ENCODE assay signal across 16 mouse cellular contexts in genomic region chr4:106794247-106794646, GRCm38 (mm10). TPM values are rescaled to one million over a fixed set of nuclear protein-coding genes. Genes with fewer than 3 reads are reported as not detected.
A peak's percentile ranks its signal among the peaks of the same experiment; 100 is the strongest.
DNase-seq lines count a peak whose midpoint lies in the region; ATAC-seq and TF ChIP-seq lines count a peak whose summit lies in the region.
"Had no signal": no experiment of that assay in that cellular context is flagged by ENCODE, and none has a peak within 500 bp of the region (broad histone marks: within the 10 kb centered on the region; RNA-seq: fewer than 3 reads in every experiment).

No protein-coding gene starts in this region.

- no peak overlapping the region for H3K4me2 ChIP-seq in forebrain, embryonic 12.5 days
- H3K4me2 ChIP-seq in lung, postnatal 0 days (replicated peaks; ENCODE audit: low read depth, low read length), result no peak overlapping the region
- H3K4me2 ChIP-seq: embryonic facial prominence, embryonic 15.5 days; lung, embryonic 14.5 days; midbrain, embryonic 12.5 days had no signal

- no peak overlapping the region for H3K27ac ChIP-seq in forebrain, embryonic 12.5 days
- H3K27ac ChIP-seq in lung, postnatal 0 days (ENCODE audit: low read length), result no peak overlapping the region
- H3K27ac ChIP-seq: embryonic facial prominence, embryonic 15.5 days; midbrain, embryonic 12.5 days had no signal

- TF ChIP-seq CTCF in lung, postnatal 0 days (IDR thresholded peaks at IDR 0.05), result no peak

- no peaks in the 10 kb centered on the region for H3K27me3 ChIP-seq in megakaryocyte, embryonic 14.5 days (replicated peaks)
- 0 out of 2 replicates have a peak, but pooled peaks cover 10% of the 10 kb centered on the region for H3K27me3 ChIP-seq in forebrain, embryonic 12.5 days
- no peaks in the 10 kb centered on the region for H3K27me3 ChIP-seq in lung, postnatal 0 days (replicated peaks; ENCODE audit: insufficient read depth, low read length)
- H3K27me3 ChIP-seq: CH12.LX; embryonic facial prominence, embryonic 15.5 days had no signal

- H3K36me3 ChIP-seq in megakaryocyte, embryonic 14.5 days (replicated peaks; ENCODE audit: low read length), result peaks cover 18% of the 10 kb centered on the region
- H3K36me3 ChIP-seq in forebrain, embryonic 12.5 days (replicated peaks), result no peaks in the 10 kb centered on the region
- no peaks in the 10 kb centered on the region for H3K36me3 ChIP-seq in lung, postnatal 0 days (ENCODE audit: insufficient read depth, low read length)
- H3K36me3 ChIP-seq: embryonic facial prominence, embryonic 15.5 days; midbrain, embryonic 12.5 days had no signal

- no peak for TF ChIP-seq EP300 in lung, postnatal 0 days (IDR thresholded peaks at IDR 0.05)

- peak overlapping the region; percentile 65 for H3K4me3 ChIP-seq in megakaryocyte, embryonic 14.5 days (replicated peaks)
- no peak overlapping the region for H3K4me3 ChIP-seq in forebrain, embryonic 12.5 days (replicated peaks)
- no peak overlapping the region for H3K4me3 ChIP-seq in lung, postnatal 0 days (ENCODE audit: low read depth, low read length)
- H3K4me3 ChIP-seq: embryonic facial prominence, embryonic 15.5 days; midbrain, embryonic 12.5 days had no signal

- peaks cover 79% of the 10 kb centered on the region for H3K4me1 ChIP-seq in megakaryocyte, embryonic 14.5 days
- peaks cover 9% of the 10 kb centered on the region; the same call in 1 of the 2 replicates for H3K4me1 ChIP-seq in forebrain, embryonic 12.5 days
- no peaks in the 10 kb centered on the region for H3K4me1 ChIP-seq in lung, postnatal 0 days (ENCODE audit: insufficient read depth, low read depth, low read length)
- H3K4me1 ChIP-seq: midbrain, embryonic 12.5 days had no signal

- no peaks in the 10 kb centered on the region for H3K9me3 ChIP-seq in megakaryocyte, embryonic 14.5 days
- no peaks in the 10 kb centered on the region for H3K9me3 ChIP-seq in forebrain, embryonic 12.5 days
- no peaks in the 10 kb centered on the region for H3K9me3 ChIP-seq in lung, postnatal 0 days (ENCODE audit: low read length)
- H3K9me3 ChIP-seq: embryonic facial prominence, embryonic 15.5 days; midbrain, embryonic 12.5 days had no signal

- no peak overlapping the region for H3K9ac ChIP-seq in forebrain, embryonic 12.5 days
- H3K9ac ChIP-seq in lung, postnatal 0 days (replicated peaks; ENCODE audit: low read depth), result no peak overlapping the region
- H3K9ac ChIP-seq: embryonic facial prominence, embryonic 15.5 days; lung, embryonic 14.5 days; midbrain, embryonic 12.5 days had no signal

- ATAC-seq in granulocyte monocyte progenitor cell, adult 5-6 weeks (replicated peaks; ENCODE audit: poor library complexity, severe bottlenecking), result peak; percentile 44
- ATAC-seq in forebrain, embryonic 12.5 days (ENCODE audit: low FRiP score), result no peak
- ATAC-seq in lung, postnatal 0 days, result no peak
- ATAC-seq: hindbrain, embryonic 16.5 days had no signal

- WGBS in forebrain, embryonic 12.5 days, result 94% methylated on average over 7 of the region's 7 CpGs
- WGBS in lung, postnatal 0 days, result 74% methylated on average over 7 of the region's 7 CpGs

- DNase-seq in spleen, adult 12 weeks (ENCODE audit: low spot score), result peak; percentile 15
- DNase-seq in spleen, adult 18-20 months, result no peak
- DNase-seq in thymus, postnatal 4 days, result peak; percentile 39
- no peak for DNase-seq in gastrocnemius, adult 18-20 months (ENCODE audit: low spot score)
- no peak for DNase-seq in lung, postnatal 0 days (ENCODE audit: low spot score)
- DNase-seq: cerebellum, postnatal 25 days; heart, adult 18-20 months; kidney, postnatal 14 days; lung, embryonic 14.5 days had no signal

RNA-seq across cellular contexts. Expression of gene Acot11, which starts 10.6 kb away (rescaled TPM):
- total RNA-seq in granulocyte monocyte progenitor cell, adult 5-6 weeks (2014; fragmentation: Nextera tagmentation), result 5.0 and 5.9 TPM in 2 replicates
- 2.2 and 4.9 TPM in 2 replicates for total RNA-seq in granulocyte monocyte progenitor cell, adult 5-6 weeks (2017)
- polyA plus RNA-seq in megakaryocyte, embryonic 14.5 days (2012; ENCODE audit: insufficient read depth, low replicate concordance), result 1.4 and 2.2 TPM in 2 replicates
- 1.4 TPM in 2 replicates for polyA plus RNA-seq in forebrain, embryonic 12.5 days (2016; fragmentation: Nextera tagmentation; extraction: Ambion mirVana)
- 10 to 100 TPM in 1 of 2 experiments, 1 to 10 TPM in 1; 9.9 to 13.2 TPM for total RNA-seq in gastrocnemius, adult 18-20 months (2021)
- 0.93 and 0.96 TPM in 2 replicates for polyA plus RNA-seq in lung, postnatal 0 days (2015; fragmentation: Nextera tagmentation; extraction: Ambion mirVana)

Comparison
In these comparisons a context has a peak if more than half of its experiments do, and no peak if none do; other contexts are left out.
1. DNase-seq: peak in spleen, adult 12 weeks (single experiment) and thymus, postnatal 4 days (single experiment); none in spleen, adult 18-20 months (0 of 2), gastrocnemius, adult 18-20 months (single experiment) and lung, postnatal 0 days (single experiment).